Mouse (Mus musculus) kidney, postnatal 10 days (tissue): ENCODE results near the gene Tmem213.
A peak's percentile ranks its signal among the peaks of the same experiment; 100 is the strongest.

Source experiments
- DNase-seq: peaks from one replicate; pipeline ENCODE4 v3.0.0; 2021; ENCODE audit warnings: mixed read lengths

The Tmem213 gene

GRCm38 (mm10) chr6:38109160-38109795, at the start of gene Tmem213:
Gene Tmem213, plus strand, starts transcription at chr6:38109255.
- peak; percentile 62 for DNase-seq

GRCm38 (mm10) chr6:38064621-38065020, 44.4 kb upstream of the Tmem213 start:
- DNase-seq, result no peak

- DNase-seq, result no peak
These were observed 43.9 kb upstream of the Tmem213 start for GRCm38 (mm10) chr6:38065122-38065500.

- no peak for DNase-seq
These were observed 43.4 kb upstream of the Tmem213 start for GRCm38 (mm10) chr6:38065501-38066122.

- DNase-seq, result peak; percentile 80
These were observed 42.8 kb upstream of the Tmem213 start for GRCm38 (mm10) chr6:38066215-38066614.

GRCm38 (mm10) chr6:38071256-38071655, 37.8 kb upstream of the Tmem213 start:
- DNase-seq, result no peak

- DNase-seq, result peak; percentile 61
These were observed 36.8 kb upstream of the Tmem213 start for GRCm38 (mm10) chr6:38072137-38072796.

GRCm38 (mm10) chr6:38073592-38073991, 35.5 kb upstream of the Tmem213 start:
- no peak for DNase-seq

GRCm38 (mm10) chr6:38080364-38080763, 28.7 kb upstream of the Tmem213 start:
- no peak for DNase-seq

- peak; percentile 50 for DNase-seq
These were observed 27.2 kb upstream of the Tmem213 start for GRCm38 (mm10) chr6:38081727-38082341.

GRCm38 (mm10) chr6:38083204-38083603, 25.9 kb upstream of the Tmem213 start:
- DNase-seq, result no peak

- no peak for DNase-seq
These were observed 21.6 kb upstream of the Tmem213 start for GRCm38 (mm10) chr6:38087242-38088026.

- DNase-seq, result no peak
These were observed 16.5 kb upstream of the Tmem213 start for GRCm38 (mm10) chr6:38092539-38092938.

- DNase-seq, result no peak
These were observed 14.4 kb upstream of the Tmem213 start for GRCm38 (mm10) chr6:38094701-38095100.

GRCm38 (mm10) chr6:38096961-38097370, 12.1 kb upstream of the Tmem213 start:
- peak; percentile 60 for DNase-seq

GRCm38 (mm10) chr6:38102216-38102795, 6.7 kb upstream of the Tmem213 start:
- no peak for DNase-seq

- DNase-seq, result no peak
These were observed 5.3 kb upstream of the Tmem213 start for GRCm38 (mm10) chr6:38103775-38104174.

- DNase-seq, result no peak
These were observed 3.1 kb upstream of the Tmem213 start for GRCm38 (mm10) chr6:38105924-38106323.

- DNase-seq, result no peak
These were observed 606 bp upstream of the Tmem213 start for GRCm38 (mm10) chr6:38108449-38108848.

- peak; percentile 54 for DNase-seq
These were observed 816 bp downstream of the Tmem213 start for GRCm38 (mm10) chr6:38109871-38110270.

- DNase-seq, result peak; percentile 61
These were observed 1.8 kb downstream of the Tmem213 start for GRCm38 (mm10) chr6:38110859-38111258.

- DNase-seq, result no peak
These were observed 7.2 kb downstream of the Tmem213 start for GRCm38 (mm10) chr6:38116107-38116770.
